Mouse (Mus musculus) thymus, adult 18-20 months (tissue): Measurements from ENCODE around the gene Adamts3.

Experiments
- DNase-seq, 2 experiments: peaks; one replicate each; pipeline ENCODE4 v3.0.0; 2022; ENCODE audit warnings: mixed read lengths in 2 of 2

Adamts3 gene

DNA sequence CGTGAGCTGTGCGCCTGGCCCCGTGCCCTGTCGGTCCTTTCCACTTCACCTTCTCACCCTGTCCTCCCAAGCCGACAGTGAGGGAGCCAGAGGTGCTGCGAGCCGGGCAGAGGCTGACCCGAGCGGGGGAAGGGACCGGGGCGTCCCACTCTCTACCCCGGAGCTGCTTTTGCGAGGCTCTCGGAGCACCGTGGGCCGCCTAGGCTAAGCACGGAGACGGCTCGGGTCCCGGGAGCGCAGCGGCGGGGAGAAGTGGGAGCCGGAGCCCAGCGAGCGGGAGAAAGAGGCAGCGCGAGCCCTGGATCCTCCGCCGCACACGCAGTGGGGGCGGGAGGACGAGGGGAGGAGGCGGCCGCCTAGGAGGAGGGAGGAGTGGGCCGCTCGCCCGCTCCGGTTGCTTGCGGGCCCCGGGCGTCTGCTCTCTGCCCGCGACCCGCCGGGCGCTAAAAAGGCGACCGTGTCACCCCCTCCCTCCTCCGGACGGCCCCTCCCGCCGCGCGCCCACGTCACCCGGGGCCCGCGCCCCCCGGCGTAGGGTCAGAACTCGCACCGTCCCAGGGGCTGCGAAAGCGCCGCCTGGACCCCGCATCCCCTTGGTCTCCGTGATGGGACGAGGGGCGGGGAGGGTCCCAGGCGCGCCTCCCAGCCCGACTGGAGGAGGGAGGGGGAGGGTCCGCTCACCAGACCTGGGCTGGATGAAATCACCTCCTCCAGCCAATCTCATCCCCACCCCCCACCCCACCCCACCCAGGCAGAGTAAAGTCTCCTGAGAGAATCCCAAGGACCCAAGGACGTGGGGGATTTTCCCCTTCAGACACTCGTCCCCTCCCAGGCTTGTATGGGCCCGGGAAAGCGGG, at the start of gene Adamts3:
TSS of gene Adamts3 (minus strand) at position 284 of the 857 bp plus-strand sequence.
- DNase-seq = peak; percentile 6 to 12

- no peak for DNase-seq
Measured at GRCm38 (mm10) chr5:89931511-89931910, 48.4 kb upstream of the Adamts3 start.

DNA sequence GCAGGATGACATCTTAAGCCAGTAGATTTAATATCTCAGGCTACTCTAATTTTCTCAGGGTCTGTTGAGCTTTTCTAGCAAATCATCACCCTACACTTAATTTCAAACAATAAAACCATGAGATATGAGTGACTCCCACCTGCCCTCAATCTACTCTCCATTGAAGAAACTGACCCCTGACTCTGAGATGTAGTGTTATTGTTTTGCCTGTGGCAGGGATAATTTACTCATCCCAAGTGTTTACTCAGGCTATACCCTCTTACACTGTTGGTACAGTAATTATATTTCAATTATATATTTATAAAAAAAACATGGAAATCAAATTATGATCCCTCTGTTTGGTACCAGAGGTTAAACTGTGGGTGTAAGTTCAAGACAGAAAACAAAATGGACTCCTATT, 29.2 kb upstream of the Adamts3 start:
- DNase-seq = no peak

DNA sequence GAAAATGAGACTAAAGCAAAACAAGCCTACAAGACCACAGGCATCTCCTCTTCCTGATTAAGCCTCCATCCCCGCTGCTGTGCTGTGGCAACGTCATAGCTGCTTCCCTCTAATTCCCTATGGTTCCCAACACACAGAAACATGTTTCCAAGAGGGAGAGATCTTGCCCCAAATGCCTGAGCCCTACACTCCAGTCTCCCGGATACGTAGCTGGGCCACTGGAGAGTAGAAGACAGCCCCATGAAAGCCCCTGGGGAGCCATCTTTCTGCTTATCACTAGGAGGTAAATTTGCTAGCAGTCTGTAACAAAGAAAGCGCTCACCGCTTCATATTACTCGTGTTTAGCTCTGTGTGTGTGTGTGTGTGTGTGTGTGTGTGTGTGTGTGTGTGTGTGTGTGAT, 28.8 kb upstream of the Adamts3 start:
- no peak for DNase-seq

DNA sequence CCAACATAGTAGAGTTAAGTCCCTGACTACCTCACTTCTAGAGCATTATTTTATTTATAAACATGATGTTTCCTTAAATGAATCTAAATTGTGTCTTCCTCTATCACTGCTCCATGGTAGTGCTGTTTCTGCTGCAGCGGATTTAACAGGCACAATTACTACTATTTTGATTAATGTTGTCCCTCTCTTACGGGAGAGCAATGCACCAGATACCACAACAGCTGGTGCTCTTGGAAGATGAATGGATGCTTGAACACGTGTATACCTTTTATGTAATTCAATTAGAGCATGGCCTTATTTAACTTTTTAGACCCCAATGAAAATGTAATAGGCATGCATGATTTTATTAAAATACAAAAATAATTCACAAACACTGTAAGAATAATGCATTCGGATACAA, 28.4 kb upstream of the Adamts3 start:
- DNase-seq = no peak

DNA sequence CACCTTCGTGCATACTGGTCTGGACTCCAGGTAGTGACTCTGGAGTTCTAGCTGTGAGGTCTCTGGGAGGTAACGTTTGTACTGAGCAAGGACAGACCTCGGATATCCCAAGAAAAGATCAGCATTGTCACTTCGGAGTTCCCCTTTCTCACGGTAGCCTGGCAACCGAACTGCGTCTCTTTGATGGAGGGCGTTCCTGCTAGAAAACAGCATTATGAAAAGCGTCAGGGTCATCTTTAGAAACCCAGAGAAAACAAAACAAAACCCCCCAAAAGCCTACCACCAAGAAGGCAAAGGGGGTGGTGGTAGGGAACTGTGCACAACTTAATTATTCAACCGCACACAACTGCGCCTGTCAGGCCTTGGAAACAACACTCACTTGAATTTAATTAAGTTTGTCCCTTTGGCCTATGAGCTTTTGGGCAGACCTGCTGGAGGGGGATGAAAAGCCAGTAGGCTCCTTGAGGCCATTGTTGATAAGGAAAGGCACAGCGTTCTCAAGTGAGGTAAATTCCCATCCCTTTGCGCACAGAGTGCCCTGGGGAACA, 23.8 kb upstream of the Adamts3 start:
- DNase-seq = no peak

- DNase-seq = no peak
Measured at GRCm38 (mm10) chr5:89901026-89901425, 17.9 kb upstream of the Adamts3 start.

- DNase-seq = no peak
Measured at GRCm38 (mm10) chr5:89897495-89897894, 14.4 kb upstream of the Adamts3 start.

DNA sequence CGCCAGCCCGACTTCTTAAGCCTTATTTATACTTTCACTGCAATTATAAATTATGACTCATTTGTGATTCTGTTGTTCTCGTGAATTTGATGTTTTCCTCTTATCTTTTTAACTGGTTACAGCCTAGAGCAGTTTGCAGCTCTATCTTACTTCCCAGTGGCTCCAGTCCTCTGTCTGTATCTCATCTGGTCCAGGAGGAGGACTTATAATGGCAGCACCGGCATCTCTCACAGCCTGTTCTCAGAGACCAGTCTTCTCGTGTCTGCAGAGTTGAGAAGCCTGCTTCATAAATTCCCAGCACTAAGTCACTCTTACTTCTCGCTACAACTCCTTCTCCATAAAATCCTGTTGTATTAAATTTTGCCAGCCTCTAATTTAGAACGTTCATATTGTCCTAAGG, 12.4 kb upstream of the Adamts3 start:
- no peak for DNase-seq

- no peak for DNase-seq
Measured at GRCm38 (mm10) chr5:89884991-89885390, 1.9 kb upstream of the Adamts3 start.

DNA sequence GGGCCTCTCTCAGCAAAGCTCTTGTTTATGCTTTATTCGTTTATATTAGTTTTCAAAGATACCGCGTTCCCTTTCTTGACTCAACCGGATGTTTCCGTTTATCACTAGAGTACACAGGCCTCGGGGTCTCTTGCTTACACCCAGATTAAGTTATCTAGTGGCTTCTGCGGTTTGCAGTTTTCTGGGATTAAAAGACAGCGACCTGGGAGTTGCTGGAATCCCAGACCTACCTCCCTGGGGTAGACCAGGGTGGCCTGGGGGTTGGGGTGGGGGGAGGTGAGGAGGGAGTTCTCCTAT, 722 bp upstream of the Adamts3 start:
- DNase-seq = no peak

GRCm38 (mm10) chr5:89882091-89882734, 921 bp downstream of the Adamts3 start:
- peak; percentile 16 to 27 for DNase-seq

DNA sequence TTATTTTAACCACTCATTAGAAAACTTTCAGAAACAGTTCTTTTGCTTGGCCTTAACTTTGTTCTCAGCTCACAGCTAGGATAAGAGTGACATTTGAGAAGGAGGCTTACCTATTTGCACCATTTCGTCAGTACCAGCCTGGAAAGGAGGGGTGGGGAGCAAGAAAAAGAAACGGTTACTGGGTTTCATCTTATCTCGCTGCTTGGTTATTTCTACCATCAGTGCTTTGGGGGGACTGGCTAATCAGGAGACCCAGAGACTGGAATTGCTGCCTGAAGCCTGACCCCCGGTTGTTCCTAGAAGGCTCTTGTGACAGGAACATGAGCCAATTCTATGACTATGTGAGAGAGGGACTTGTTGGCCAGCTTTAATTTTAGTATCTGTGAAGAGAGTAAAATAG, 1.7 kb downstream of the Adamts3 start:
- no peak for DNase-seq

GRCm38 (mm10) chr5:89878866-89879392, 4.2 kb downstream of the Adamts3 start:
- no peak for DNase-seq

DNA sequence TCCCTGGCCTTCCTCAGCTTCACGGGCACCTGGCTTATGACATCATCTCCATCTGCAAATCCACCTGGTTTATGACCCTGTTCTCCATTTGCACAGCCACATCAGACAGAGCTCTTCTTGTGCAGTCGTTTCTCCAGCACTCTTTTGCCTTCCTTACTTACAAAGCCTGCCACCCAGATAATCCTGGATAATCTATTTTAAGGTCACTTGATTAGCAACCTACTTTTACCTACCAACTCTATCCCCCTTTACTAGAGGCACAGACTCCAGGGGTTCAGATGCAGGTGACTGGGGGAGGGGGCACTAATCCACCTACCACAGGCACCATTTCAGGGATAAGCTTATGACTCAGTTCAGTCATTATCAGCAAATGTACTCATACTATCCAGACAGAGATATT, 10.5 kb downstream of the Adamts3 start:
- no peak for DNase-seq

- no peak for DNase-seq
Measured at GRCm38 (mm10) chr5:89859603-89860002, 23.5 kb downstream of the Adamts3 start.

GRCm38 (mm10) chr5:89858837-89859236, 24.3 kb downstream of the Adamts3 start:
- DNase-seq = no peak

DNA sequence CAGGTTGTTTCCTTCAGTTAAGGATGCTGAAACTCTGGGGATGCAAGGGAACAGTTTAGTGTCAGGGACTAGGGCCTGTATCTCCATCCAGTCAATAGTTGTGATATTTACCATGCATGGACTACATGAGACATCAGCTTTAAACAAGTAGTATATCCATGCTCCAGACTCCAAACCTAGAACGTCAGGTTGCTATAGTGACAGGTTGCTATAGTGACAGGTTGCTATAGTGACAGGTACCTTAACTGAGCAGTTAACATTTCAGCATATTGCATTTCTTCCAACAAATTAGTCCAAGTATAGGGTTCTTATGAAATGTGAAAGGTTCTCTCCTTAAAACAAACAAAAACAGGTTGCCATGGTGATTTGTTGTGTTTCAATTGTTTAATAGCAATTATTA, 36.6 kb downstream of the Adamts3 start:
- DNase-seq = no peak

GRCm38 (mm10) chr5:89844354-89844753, 38.8 kb downstream of the Adamts3 start:
- no peak for DNase-seq

- DNase-seq = no peak
Measured at GRCm38 (mm10) chr5:89843478-89843877, 39.7 kb downstream of the Adamts3 start.

GRCm38 (mm10) chr5:89839627-89840026, 43.5 kb downstream of the Adamts3 start:
- no peak for DNase-seq

- no peak for DNase-seq
Measured at GRCm38 (mm10) chr5:89821175-89821574, 62.0 kb downstream of the Adamts3 start.

DNA sequence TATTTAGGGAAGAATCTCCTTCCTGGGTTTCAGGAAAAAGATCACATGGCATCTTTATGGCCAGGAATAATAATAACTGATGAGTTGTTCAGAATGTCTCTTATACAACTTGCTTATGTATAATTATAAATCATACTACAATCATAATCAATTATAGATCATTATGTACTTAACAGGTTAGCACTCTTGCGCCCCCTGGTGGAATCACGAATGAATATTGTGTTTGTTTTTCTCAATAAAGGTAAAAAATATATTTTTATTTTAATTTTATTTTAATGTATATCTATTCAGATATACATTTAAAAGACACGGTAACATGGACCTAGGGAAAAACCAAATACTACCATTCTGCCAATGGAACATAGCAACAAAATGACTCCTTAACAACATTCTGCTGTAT, 63.6 kb downstream of the Adamts3 start:
- DNase-seq = no peak

- no peak for DNase-seq
Measured at GRCm38 (mm10) chr5:89816610-89817009, 66.5 kb downstream of the Adamts3 start.
